Mouse (Mus musculus): ENCODE results near the gene Syngr1.
A peak's percentile ranks its signal among the peaks of the same experiment; 100 is the strongest.

The Syngr1 gene

DNA sequence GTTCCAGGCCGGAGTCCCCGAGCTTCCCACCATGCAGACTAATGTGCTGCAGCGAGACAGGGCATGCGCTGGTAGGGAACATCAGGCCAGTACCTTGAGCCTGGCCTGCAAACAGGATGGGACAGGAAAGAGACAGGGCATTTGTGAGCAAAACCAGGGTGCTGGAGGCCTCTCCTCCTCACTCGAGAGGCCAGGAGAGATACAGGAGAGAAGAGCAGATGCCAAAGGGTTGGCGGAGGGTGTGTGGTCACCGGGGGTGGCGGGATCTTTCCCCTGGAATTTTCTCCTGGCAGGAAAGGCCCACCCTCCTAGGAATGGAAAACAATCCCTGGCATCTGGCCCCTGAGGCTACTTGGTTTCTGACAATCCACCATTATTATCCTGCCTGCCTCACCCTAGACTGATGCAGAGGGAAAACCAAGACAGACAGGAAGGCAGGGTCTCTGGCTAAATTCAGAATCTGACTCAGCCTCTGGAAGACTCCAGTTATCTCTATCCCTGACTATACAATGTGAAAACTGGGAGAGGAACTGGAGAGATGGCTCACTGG, 21.0 kb upstream of the Syngr1 start:
- no peak for DNase-seq (ENCODE audit: low spot score in 2 of 2)

DNA sequence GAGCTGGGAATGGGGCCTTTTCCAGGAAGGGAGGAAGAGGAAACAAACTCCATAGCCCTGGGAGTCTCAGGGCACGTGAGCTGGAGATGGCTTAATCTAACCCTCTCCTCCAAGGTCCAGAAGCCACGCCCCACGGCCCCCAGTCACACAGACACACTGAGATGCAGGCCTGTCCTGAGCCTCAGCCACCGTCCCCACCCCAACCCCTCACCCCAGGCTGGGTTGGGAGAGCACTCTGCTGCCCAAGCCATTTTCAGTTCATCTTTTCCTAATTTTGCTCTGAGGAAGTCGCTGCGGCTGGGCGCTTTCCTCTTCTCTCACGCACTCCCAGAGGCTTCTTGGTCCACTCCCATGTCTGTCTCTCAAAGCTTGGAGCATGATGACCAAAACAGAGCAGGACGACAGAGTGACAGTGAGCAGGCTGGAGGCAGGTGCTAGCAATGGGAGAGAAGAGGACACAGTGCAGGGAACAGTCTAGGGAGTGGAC, 19.1 kb upstream of the Syngr1 start:
- DNase-seq (ENCODE audit: low spot score in 2 of 2): no peak

DNA sequence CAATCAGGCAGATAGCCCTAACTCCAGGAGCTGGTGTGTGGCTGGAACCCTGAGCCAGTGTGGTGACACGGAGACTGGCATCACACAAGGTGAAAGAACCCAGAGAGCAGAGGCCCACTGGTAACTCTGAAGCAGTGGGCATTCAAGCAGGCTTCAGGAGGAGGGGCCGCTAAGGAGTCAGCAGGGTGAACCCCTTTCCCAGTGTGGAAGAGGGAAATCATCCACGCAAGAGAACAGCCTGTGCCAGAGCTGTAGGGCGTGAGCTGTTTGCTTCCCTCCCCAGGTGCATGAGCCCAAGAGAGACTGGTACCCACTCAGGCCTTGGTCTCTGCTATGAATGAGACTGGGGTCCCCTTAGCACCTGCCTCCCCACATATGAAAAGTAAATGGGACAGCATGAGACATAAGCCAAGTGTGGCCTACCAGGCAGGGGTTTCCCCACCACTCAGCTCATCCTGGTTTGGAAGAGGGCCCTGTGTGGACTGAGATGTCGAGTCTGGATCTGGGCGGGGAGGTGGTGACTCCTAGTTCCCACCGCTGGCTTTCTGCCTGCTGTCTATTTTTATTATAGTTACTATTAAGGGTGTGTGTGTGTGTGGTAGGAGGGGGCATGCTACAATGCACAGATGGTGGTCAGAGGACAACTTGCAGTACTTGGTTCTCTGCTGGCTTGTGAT, 18.4 kb upstream of the Syngr1 start:
- DNase-seq (ENCODE audit: low spot score in 2 of 2): no peak

DNA sequence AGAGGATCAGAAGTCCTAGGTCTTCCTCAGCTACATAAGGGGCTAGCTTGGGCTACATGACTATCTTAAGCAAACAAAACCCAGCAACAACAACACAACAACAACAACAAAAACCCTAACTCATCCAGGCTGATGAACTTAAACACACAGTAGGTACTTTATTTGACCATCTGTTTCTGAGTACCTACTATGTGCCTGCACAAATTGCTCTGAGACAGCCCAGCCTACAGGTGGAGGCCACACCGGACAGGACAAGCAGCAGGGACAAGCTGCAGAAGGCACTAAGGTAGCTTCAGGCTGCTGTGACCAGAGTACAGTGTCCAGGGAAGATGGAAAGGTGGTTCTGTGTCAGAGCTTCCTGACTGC, 17.9 kb upstream of the Syngr1 start:
- no peak for DNase-seq (ENCODE audit: low spot score in 2 of 2)

DNA sequence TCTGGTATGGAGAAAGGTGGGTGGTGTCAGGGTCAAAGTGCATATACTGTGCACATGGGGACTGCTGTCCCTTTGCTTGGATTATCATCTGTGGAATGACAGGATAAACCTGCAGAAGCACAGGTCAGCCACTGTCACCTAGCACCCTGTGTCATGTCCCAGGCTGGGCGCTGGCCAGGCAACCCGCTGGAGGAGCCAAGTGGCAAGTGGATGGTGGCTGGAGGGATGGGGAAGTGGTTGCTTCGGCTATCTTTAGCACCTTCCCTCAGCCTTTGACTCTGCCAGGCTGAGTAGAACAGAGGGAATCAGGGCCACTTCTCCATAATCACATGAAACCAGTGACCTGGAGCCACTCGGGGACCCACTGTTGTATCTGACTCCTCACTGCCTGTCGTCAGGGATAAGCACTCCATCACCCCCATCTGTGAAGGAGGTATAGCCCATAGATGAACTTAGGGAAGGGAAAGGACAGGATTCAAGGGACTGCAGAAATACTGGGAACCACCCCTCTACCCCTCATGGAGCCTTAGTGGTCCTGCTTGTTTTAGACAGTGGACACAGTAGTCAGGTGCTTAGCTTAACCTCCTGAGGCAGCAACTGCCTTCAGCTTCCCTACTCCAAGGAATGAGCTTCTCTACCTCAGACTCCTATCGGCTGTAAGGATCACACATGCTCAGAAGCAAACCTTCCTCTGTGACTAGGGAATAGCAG, 16.3 kb upstream of the Syngr1 start:
- no peak for DNase-seq (ENCODE audit: low spot score in 2 of 2)

DNA sequence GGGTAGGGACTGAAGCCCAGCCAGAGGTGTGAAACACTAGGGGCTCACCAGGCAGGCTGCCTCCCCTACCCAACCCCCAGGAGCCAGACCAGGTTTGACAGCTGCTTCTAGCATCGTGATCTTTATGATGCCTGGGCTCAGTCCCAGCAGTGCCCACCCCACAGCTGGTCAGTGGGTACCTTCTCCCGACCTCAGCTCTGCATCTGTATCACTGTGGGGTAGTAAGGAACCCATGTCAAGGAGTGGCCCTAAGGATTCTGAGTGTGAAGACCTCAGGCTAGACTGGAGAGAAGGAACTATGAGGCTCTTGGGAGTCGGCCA, 15.8 kb upstream of the Syngr1 start:
- no peak for DNase-seq (ENCODE audit: low spot score in 2 of 2)

DNA sequence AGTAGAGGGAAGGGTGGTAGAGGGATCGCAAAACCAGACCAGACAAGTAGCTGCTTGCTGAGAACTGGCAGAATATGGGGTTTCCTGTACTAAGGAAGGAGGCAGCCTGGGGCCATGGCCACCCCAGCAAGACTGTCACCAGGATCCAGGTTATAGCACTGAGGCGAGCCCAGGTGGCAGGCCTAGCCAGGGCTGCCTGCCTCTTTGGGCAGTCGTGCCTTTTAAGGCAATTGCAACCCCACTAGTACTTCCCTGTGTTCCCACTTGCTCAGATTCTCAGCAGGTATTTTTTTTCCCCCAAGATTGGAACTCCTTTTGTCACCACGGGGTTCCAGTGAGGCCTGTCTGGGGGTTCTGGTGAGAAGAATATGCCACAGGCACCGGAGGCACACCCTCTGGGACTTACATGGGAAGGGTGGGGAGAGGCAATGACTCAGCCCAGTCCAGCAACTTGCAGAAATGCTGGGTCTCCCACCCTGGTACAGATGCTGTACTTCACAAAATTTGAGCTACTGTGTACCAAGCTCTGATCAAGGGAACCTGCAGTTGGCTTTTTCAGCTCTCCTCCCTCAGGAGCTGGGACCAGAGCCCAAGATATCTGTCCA, 15.3 kb upstream of the Syngr1 start:
- no peak for DNase-seq (ENCODE audit: low spot score in 2 of 2)

DNA sequence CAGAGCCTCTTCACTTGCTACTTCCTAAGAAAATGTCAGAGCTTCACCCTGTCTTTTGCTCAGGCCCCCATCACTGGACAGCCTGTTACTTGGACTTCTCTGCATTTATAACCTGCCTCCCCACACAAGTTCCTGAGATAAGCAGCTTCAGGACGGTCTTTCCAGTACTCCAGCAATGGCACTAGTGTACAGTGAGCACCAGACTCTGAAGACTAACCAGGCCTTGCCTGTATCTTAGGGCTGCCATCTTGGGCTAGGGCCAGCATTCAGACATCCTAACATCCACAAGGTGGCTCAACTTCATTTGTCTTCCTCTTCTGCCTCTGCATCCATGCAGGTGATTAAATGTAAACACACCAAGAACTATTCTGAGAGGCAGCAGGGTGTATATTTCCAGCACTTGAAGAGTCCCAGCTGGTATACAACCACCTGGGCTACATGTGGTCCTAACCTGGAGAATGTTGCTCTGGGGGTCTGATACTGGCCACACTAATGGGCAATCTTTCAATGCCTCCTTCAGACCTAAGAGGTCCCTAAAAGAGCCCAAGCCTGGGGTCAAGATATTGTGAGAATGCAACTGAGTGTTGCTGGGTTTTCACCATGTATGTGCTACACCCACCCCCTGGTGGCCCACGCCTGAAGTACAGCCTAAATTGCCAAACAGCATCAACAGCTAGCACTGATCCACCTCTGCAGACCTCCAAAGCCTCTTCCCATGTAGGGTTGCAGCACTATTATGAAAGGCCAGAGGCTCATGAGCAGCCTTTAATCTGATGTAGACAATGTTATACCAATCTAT, 14.6 kb upstream of the Syngr1 start:
- peak; percentile 54 to 61 for DNase-seq (ENCODE audit: low spot score in 2 of 2)

DNA sequence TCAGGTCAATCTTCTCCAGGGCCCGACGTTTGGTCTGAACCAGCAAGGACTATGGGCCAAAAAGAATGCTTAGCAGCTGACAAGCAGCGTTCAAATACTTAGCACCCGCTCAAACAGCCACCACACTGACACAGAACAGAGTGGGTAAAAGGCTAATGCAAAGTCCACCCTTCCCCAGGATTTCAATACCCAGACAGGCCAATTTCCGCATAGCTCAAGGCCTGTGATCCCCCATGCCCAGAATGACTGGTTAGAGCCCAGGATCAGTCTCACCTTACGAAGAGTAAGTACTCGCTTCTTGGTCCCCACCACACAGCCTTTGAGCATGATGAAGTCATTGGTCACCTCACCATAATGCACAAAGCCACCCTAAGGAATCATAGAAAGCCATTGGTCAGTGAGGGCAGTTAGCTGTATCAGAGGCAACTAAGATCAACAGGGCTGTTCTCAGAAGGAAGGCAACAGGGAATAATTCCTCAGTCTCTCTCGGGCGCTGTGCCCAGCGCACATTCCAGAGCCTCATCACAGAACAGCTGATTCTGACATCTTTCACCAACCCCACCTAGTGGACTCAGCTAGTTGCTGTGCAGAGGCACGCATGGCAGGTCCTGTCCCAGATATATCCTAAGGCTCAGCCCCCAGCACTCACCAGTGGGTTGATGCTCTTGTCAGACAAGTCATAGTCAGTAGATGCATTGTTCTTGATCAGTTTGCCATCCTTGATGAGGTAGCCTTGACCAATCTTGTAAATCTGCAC, 12.9 kb upstream of the Syngr1 start:
- no peak for DNase-seq (ENCODE audit: low spot score in 2 of 2)

DNA sequence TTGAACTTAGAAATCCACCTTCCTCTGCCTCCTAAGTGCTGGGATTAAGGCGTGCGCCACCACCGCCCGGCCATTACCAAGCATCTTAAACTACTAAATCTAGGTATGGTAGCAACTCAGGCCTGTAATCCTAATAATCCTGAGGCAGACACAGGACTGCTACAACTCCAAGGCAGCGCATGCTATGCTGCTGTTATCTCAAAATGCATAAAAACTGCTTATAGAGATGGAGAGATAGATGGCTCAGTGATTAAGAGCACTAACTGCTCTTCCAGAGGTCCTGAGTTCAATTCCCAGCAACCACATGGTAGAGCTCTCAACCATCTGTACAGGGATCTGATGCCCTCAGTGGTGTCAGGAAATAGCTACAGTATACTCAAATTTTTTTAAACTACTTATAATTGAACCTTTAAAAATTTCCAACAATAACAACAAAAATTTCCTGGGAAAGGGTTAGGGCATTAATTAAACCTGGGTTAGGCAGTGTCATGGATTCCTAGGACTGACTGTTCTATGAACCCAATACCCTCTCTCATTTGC, 11.9 kb upstream of the Syngr1 start:
- no peak for DNase-seq (ENCODE audit: low spot score in 2 of 2)

DNA sequence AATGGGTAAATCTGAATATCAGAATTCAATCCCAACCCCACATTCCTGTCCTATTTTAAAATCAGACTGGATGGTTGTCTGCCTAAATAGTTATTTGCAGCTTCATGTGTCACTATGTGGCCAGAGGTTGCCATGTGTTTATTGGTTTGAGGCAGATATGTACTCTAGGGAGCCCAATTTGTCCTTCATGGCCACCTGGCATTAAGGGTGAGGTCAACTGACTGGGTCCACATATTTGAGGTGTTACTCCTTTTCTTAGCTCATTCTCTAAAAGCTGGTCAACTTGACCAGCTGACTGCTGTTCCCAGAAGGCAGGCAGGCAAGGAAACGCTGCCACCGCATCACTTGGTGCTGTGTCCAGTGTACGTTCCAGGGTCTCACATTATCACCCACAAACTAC, 11.2 kb upstream of the Syngr1 start:
- DNase-seq (ENCODE audit: low spot score in 2 of 2): no peak

DNA sequence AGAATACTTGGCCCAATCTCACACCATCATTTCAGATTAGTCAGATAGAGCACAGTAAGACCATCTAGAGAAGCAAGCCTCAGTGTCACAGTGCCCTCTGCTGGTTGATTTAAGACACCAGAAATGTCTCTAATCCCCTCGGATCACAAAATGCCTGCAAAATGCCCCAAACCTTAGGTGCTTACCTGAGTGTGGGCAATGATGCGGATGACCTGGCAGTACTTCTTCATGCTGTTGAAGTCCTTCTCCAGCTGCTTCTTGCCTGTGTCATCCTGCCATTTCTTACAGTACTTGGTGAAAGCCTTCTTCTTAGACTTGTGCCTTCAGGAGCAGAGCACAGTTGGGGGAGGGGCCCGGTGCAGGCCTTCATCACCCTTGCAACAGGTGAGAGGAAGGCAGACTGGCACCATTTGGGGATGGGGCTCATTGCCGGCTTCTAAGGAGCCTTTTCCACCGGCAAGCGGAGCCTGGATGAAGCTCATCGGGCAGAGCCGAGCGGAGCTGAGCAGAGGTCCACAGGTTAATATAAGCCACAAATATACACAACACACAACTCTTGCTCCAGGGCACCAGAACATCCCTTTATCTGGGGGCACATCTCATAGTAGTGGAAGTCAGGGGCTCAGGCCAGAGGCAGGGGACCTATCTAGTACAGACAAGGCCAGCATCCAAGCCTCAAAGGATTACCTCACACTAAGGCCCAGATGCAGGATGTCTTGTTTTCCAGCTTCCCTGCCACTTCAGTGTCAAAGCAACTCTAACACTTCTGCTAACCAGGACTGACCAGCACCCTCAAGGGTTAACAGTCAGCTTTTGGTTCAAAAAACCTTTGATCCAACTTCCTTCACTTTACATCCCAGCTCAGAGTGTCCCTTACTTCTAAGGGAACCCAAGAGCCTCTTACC, 10.2 kb upstream of the Syngr1 start:
- DNase-seq (ENCODE audit: low spot score in 2 of 2): no peak

DNA sequence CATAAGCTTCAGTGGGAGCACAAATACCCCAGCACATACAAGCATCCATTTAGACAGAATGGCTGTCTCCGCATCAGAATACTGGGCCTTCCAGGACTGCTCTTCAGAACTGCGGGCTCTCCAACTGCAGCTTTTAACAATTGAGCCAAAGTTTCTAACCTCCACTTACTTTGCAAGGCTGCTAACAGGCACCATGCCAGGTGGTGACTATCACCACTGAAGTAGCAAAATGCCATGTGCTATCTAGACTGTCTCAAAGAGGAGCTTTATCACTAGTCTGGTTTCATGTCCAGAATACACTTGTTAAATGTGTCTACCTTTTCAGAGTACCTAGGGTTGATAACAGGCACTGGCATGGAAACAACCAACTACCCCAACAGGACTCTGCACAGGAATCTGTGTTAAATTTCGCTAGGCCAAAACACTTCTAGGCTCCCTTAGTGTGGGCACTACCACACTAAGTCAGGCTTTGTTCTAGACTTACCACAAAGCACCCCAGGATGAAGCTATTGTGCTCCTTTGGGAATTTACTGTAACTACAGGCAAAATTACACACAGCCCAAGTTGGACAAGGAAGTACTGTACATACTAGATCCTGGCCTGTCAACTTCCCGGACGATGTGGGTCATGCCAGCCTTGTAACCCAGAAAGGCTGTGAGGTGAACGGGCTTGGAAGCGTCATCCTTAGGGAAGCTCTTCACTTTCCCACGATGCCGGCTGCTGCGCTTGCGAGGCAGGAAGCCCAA, 9.2 kb upstream of the Syngr1 start:
- DNase-seq (ENCODE audit: low spot score in 2 of 2): no peak

DNA sequence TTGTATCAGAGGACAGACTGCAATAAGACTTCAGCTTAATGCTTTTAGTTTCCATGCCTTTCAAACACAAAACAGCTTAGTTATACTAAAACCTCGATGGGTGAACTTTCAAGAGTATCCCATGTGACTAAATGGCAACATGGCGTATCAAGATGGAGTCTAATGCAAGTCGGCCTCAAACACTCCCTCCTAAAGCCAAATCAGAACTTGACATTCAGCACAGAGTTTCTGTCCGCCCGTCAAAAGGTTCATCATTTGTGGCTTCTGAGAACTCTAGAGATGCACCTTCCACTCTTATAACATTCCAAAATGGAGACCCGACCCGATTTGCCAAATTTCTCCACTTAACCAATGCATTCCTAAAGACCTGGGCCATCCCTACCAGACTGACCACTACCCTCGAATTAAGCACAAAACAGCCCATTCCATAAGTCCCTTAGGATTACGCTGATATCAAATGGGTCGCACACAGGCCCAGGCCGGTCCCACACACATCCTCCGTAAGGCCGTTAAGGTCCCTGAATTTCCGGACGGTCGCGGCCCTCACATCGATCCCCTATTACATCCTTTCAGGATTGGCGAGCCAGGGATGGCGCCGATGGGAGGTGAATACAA, 8.4 kb upstream of the Syngr1 start:
- DNase-seq (ENCODE audit: low spot score in 2 of 2): no peak

DNA sequence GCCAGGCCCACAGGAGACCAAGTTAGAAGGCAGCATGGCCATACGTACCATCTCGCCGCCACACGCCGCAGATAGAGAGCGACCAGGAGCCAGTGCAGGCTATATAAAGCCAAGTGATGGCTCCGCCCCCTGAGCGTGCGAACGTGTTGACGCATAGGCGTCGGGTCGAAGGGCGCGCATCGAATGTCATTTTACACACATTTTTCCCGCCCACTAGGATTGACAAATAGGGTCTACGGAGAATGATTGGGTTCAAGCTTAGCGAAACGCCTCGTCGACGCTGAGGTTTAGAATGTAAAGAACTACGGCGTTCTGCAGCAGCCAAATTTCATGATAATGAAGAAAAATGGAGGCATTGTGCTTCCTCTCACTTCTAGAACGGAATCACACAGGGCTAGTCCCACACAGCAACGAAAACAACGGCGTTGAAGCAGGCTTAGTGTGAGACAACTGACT, 7.8 kb upstream of the Syngr1 start:
- peak; percentile 97 to 98 for DNase-seq (ENCODE audit: low spot score in 2 of 2)

DNA sequence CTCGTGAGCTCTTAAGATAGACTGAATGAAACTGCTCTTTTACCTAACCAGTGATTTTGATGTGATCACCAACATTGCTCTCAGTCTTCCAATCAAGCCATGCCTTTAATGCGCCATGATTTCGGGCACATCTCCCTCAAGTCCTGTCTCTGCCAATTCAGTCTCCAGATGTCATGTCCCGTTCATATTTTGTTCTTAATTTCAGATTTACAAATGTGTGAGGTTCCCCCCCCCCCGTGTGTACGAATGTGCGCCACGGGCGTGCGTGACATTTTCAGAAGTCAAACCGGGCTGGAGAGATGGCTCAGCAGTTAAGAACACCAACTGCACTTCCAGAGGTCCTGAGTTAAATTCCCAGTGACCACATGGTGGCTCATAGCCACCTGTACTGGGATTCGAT, 7.4 kb upstream of the Syngr1 start:
- no peak for DNase-seq (ENCODE audit: low spot score in 2 of 2)

DNA sequence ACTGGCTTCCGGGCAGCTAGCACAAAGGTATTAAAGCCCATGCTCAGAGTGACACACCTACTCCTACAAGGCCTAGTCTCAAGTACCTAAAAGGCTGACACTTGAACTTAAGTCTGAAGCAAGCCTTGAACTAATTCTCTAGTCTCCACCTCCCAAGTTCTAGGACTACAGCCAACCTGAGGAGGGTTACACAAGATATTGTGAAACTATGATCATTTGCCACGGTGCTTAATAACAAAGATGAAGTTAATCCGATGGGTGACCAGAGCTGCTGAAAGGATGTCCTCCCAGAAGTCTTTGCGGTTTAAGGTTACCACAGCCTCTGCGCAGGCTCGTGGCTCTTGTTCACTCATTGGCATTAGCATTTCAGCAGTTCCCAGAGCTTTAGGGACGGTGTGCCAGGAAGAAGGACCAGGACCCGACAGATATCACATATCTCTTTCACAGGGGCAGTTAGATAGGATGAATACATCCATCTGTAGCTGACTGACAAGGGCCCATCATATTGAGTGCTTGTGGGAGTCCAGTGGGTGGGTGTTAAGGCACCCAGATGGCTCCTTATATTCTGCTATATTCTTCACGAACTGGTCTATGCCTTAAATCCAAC, 3.6 kb upstream of the Syngr1 start:
- DNase-seq (ENCODE audit: low spot score in 2 of 2): no peak

DNA sequence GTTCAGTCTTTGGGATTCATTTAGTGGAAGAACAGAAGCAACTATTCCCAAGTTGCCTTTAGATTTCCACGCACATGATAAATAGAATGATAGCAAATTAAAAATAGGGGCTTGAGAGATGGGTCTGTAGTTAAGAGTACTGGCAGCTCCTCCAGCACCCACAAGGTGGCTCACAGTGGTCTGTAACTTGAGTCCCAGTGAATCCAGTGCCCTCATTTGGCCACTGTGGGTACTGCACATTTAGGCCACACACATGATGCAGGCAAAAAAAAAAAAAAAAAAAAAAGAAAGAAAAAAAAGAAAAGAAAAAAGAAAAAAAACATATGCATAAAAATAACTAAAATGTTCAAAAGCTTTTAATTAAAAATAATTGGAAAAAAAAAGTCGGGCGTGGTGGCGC, 2.5 kb upstream of the Syngr1 start:
- peak; percentile 85 to 87 for DNase-seq (ENCODE audit: low spot score in 2 of 2)

Data from urinary bladder, postnatal 36 days (tissue).